Mouse (Mus musculus) liver, postnatal 0 days (tissue): Measurements from ENCODE around the gene Heatr9.

Experiments used
- CTCF ChIP-seq: sonication (generic); IDR thresholded peaks from 2 replicates; pipeline ENCODE4 v1.5.1; 2016; ENCODE audit warnings: antibody characterized with exemption, low read depth
- EP300 ChIP-seq: IDR thresholded peaks from 2 replicates; pipeline ENCODE4 v1.6.1; 2016; ENCODE audit warnings: antibody characterized with exemption, low read depth, mild to moderate bottlenecking

DNA sequence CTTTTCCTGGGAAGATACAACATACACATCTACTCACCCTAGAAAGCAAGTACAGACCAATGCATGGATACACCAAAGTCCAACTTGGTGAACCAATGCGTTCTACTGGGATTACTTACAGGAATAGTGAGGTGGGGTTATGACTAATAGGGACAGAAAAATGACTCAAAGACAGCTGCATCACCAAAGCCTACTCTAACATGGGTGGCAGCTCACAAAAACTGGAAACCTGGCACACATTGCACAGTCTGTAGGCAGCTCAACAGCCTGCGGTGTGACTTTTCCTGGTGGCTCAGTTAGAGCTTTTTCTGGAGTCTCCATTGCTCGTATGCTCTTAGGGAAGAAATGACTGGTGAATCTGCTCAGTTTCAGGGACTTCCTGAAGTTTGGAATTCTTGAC, 53.2 kb downstream of the Heatr9 start:
- TF ChIP-seq CTCF (no peak), EP300 (no peak)
